Mouse (Mus musculus): ENCODE measurements around the gene Mettl9.
A peak's percentile ranks its signal among the peaks of the same experiment; 100 is the strongest.
"Not testable (repeated sequence)": the region's sequence is repeated elsewhere in the genome, so short reads cannot be mapped to it uniquely, and the experiment has no call there.

The Mettl9 gene

GRCm38 (mm10) chr7:121033856-121034652, at the start of gene Mettl9:
TSS of gene Mettl9 (plus strand) at chr7:121034445.
- peak; percentile 99 for DNase-seq (ENCODE audit: low read depth, low spot score)

GRCm38 (mm10) chr7:120991191-120991590, 43.1 kb upstream of the Mettl9 start:
- peak; percentile 57 for DNase-seq (ENCODE audit: low read depth, low spot score)

- DNase-seq (ENCODE audit: low read depth, low spot score) = no peak
Measured at GRCm38 (mm10) chr7:120999021-120999530, 35.2 kb upstream of the Mettl9 start.

GRCm38 (mm10) chr7:121000065-121000822, 34.0 kb upstream of the Mettl9 start:
- no peak for DNase-seq (ENCODE audit: low read depth, low spot score)

- DNase-seq (ENCODE audit: low read depth, low spot score) = no peak
Measured at GRCm38 (mm10) chr7:121001879-121002278, 32.4 kb upstream of the Mettl9 start.

- no peak for DNase-seq (ENCODE audit: low read depth, low spot score)
Measured at GRCm38 (mm10) chr7:121002407-121002928, 31.8 kb upstream of the Mettl9 start.

GRCm38 (mm10) chr7:121003793-121004418, 30.3 kb upstream of the Mettl9 start:
- no peak for DNase-seq (ENCODE audit: low read depth, low spot score)

- DNase-seq (ENCODE audit: low read depth, low spot score) = peak; percentile 20
Measured at GRCm38 (mm10) chr7:121011794-121012689, 22.2 kb upstream of the Mettl9 start.

GRCm38 (mm10) chr7:121014486-121014885, 19.8 kb upstream of the Mettl9 start:
- DNase-seq (ENCODE audit: low read depth, low spot score) = no peak

- no peak for DNase-seq (ENCODE audit: low read depth, low spot score)
Measured at GRCm38 (mm10) chr7:121018778-121019177, 15.5 kb upstream of the Mettl9 start.

GRCm38 (mm10) chr7:121020277-121020676, 14.0 kb upstream of the Mettl9 start:
- peak; percentile 58 for DNase-seq (ENCODE audit: low read depth, low spot score)

- DNase-seq (ENCODE audit: low read depth, low spot score) = no peak
Measured at GRCm38 (mm10) chr7:121025221-121026008, 8.8 kb upstream of the Mettl9 start.

- no peak for DNase-seq (ENCODE audit: low read depth, low spot score)
Measured at GRCm38 (mm10) chr7:121026300-121026699, 7.9 kb upstream of the Mettl9 start.

GRCm38 (mm10) chr7:121029947-121030346, 4.3 kb upstream of the Mettl9 start:
- not testable (repeated sequence) for DNase-seq (ENCODE audit: low read depth, low spot score)

GRCm38 (mm10) chr7:121034701-121035141, 476 bp downstream of the Mettl9 start:
- DNase-seq (ENCODE audit: low read depth, low spot score) = peak; percentile 73

GRCm38 (mm10) chr7:121035161-121035721, 996 bp downstream of the Mettl9 start:
- DNase-seq (ENCODE audit: low read depth, low spot score) = peak; percentile 36

GRCm38 (mm10) chr7:121040595-121040994, 6.3 kb downstream of the Mettl9 start:
- DNase-seq (ENCODE audit: low read depth, low spot score) = no peak

GRCm38 (mm10) chr7:121041989-121042388, 7.7 kb downstream of the Mettl9 start:
- DNase-seq (ENCODE audit: low read depth, low spot score) = no peak

GRCm38 (mm10) chr7:121043004-121043403, 8.8 kb downstream of the Mettl9 start:
- DNase-seq (ENCODE audit: low read depth, low spot score) = no peak

GRCm38 (mm10) chr7:121043510-121043909, 9.3 kb downstream of the Mettl9 start:
- no peak for DNase-seq (ENCODE audit: low read depth, low spot score)
